Mouse (Mus musculus) MEL (cell line): Measurements from ENCODE around the gene Tex30. TPM values are rescaled to one million over a fixed set of nuclear protein-coding genes. Genes with fewer than 3 reads are reported as not detected.

Experiments used
- DNase-seq: peaks from one replicate; pipeline ENCODE4 v3.0.0; 2011; ENCODE audit warnings: low read depth, low spot score
- H3K27ac ChIP-seq: 2 replicates; pipeline ENCODE4 v1.5.1; 2012; ENCODE audit warnings: low read depth, mild to moderate bottlenecking, control low read depth, low read length, moderate library complexity; ENCODE audit not compliant: control insufficient read depth
- H3K27me3 ChIP-seq, 2 experiments: fragments of 150-350 bp in 1 of 2; sonication (generic) in 1 of 2; 2 replicates each; pipeline ENCODE4 v1.6.1; 2012; ENCODE audit warnings: low read length in 2 of 2, mild to moderate bottlenecking in 2 of 2, improper control_type of control experiment in 1 of 2, moderate library complexity in 1 of 2; ENCODE audit not compliant: insufficient read depth in 2 of 2, control insufficient read depth in 1 of 2
- H3K36me3 ChIP-seq, 2 experiments: 2 replicates each; pipeline ENCODE4 v1.6.1; 2012 to 2014; ENCODE audit warnings: low read length in 2 of 2, improper control_type of control experiment in 1 of 2, inconsistent platforms in 1 of 2, mild to moderate bottlenecking in 1 of 2; ENCODE audit not compliant: insufficient read depth in 2 of 2, control insufficient read depth in 1 of 2
- H3K4me1 ChIP-seq, 2 experiments: fragments of 150-350 bp in 1 of 2; sonication (generic) in 1 of 2; 2 replicates each; pipeline ENCODE4 v1.6.1; 2012; ENCODE audit warnings: low read length in 2 of 2, improper control_type of control experiment in 1 of 2, mild to moderate bottlenecking in 1 of 2; ENCODE audit not compliant: insufficient read depth in 2 of 2, control insufficient read depth in 1 of 2
- H3K4me3 ChIP-seq, 2 experiments: fragments of 150-350 bp in 1 of 2; sonication (generic) in 1 of 2; 2 replicates each; pipeline ENCODE4 v1.5.1; 2012; ENCODE audit warnings: low read depth in 2 of 2, low read length in 2 of 2, mild to moderate bottlenecking in 2 of 2, moderate library complexity in 2 of 2, control low read depth in 1 of 2, improper control_type of control experiment in 1 of 2; ENCODE audit not compliant: control insufficient read depth in 1 of 2, insufficient read depth in 1 of 2
- H3K79me2 ChIP-seq: 2 replicates; pipeline ENCODE4 v1.6.1; 2012; ENCODE audit warnings: mild to moderate bottlenecking, low read length, moderate library complexity; ENCODE audit not compliant: control insufficient read depth, poor library complexity, insufficient read depth
- H3K9ac ChIP-seq: 2 replicates; pipeline ENCODE4 v1.6.1; 2012; ENCODE audit warnings: low read depth, mild to moderate bottlenecking, control low read depth, low read length, moderate library complexity; ENCODE audit not compliant: control insufficient read depth, poor library complexity, severe bottlenecking
- H3K9me3 ChIP-seq: fragments of 150-350 bp; sonication (generic); replicated peaks from 2 replicates; pipeline ENCODE4 v1.6.1; 2012; ENCODE audit warnings: mild to moderate bottlenecking, low read length, improper control_type of control experiment, moderate library complexity; ENCODE audit not compliant: insufficient read depth
- BHLHE40 ChIP-seq: IDR thresholded peaks from 2 replicates; pipeline ENCODE4 v1.6.1; 2012; ENCODE audit warnings: low read depth, mild to moderate bottlenecking, inconsistent platforms, low read length, improper control_type of control experiment, borderline replicate concordance
- CHD1 ChIP-seq: IDR thresholded peaks from 2 replicates; pipeline ENCODE4 v1.6.1; 2012; ENCODE audit warnings: low read depth, mild to moderate bottlenecking, inconsistent platforms, low read length, improper control_type of control experiment
- E2F4 ChIP-seq: IDR thresholded peaks from 2 replicates; pipeline ENCODE4 v1.6.1; 2011; ENCODE audit warnings: low read depth, low read length, improper control_type of control experiment, borderline replicate concordance
- ELF1 ChIP-seq: IDR thresholded peaks from 2 replicates; pipeline ENCODE4 v1.6.1; 2014; ENCODE audit warnings: low read depth, mild to moderate bottlenecking, inconsistent platforms, low read length, improper control_type of control experiment, moderate library complexity
- EP300 ChIP-seq, 2 experiments: IDR thresholded peaks; 2 replicates each; pipeline ENCODE4 v1.6.1; 2011; ENCODE audit warnings: improper control_type of control experiment in 2 of 2, low read length in 2 of 2, low read depth in 1 of 2, mild to moderate bottlenecking in 1 of 2
- GABPA ChIP-seq: IDR thresholded peaks from 2 replicates; pipeline ENCODE4 v1.6.1; 2012; ENCODE audit warnings: low read depth, mild to moderate bottlenecking, inconsistent platforms, low read length, improper control_type of control experiment, moderate library complexity
- HCFC1 ChIP-seq: IDR thresholded peaks from 2 replicates; pipeline ENCODE4 v1.6.1; 2012; ENCODE audit warnings: low read depth, mild to moderate bottlenecking, inconsistent platforms, low read length, improper control_type of control experiment, moderate library complexity
- KAT2A ChIP-seq: conservative IDR thresholded peaks from 2 replicates; pipeline ENCODE4 v1.6.1; 2012; ENCODE audit warnings: low read depth, low read length, improper control_type of control experiment, inconsistent platforms
- MAFK ChIP-seq: IDR thresholded peaks from 2 replicates; pipeline ENCODE4 v1.6.1; 2011; ENCODE audit warnings: low read depth, mild to moderate bottlenecking, low read length, improper control_type of control experiment, borderline replicate concordance
- MAX ChIP-seq: IDR thresholded peaks from 2 replicates; pipeline ENCODE4 v1.6.1; 2011; ENCODE audit warnings: low read length, improper control_type of control experiment
- MAZ ChIP-seq: IDR thresholded peaks from 2 replicates; pipeline ENCODE4 v1.6.1; 2012; ENCODE audit warnings: low read depth, mild to moderate bottlenecking, inconsistent platforms, low read length, improper control_type of control experiment
- MEF2A ChIP-seq: IDR thresholded peaks from 2 replicates; pipeline ENCODE4 v1.6.1; 2014; ENCODE audit warnings: low read depth, mild to moderate bottlenecking, inconsistent platforms, low read length, improper control_type of control experiment; ENCODE audit not compliant: poor library complexity, insufficient replicate concordance, severe bottlenecking; ENCODE audit errors: extremely low read depth
- MXI1 ChIP-seq: IDR thresholded peaks from 2 replicates; pipeline ENCODE4 v1.6.1; 2011; ENCODE audit warnings: mild to moderate bottlenecking, low read depth, low read length, improper control_type of control experiment
- MYB ChIP-seq: IDR thresholded peaks from 2 replicates; pipeline ENCODE4 v1.6.1; 2011; ENCODE audit warnings: mild to moderate bottlenecking, low read depth, low read length, improper control_type of control experiment
- MYC ChIP-seq: IDR thresholded peaks from 2 replicates; pipeline ENCODE4 v1.6.1; 2011; ENCODE audit warnings: low read depth, mild to moderate bottlenecking, low read length, improper control_type of control experiment, moderate library complexity
- NELFE ChIP-seq: IDR thresholded peaks from 2 replicates; pipeline ENCODE4 v1.6.1; 2011; ENCODE audit warnings: low read depth, low read length, improper control_type of control experiment
- NRF1 ChIP-seq: IDR thresholded peaks from 2 replicates; pipeline ENCODE4 v1.6.1; 2014; ENCODE audit warnings: low read depth, mild to moderate bottlenecking, inconsistent platforms, low read length, improper control_type of control experiment, moderate library complexity; ENCODE audit not compliant: poor library complexity, insufficient read depth, severe bottlenecking
- POLR2A ChIP-seq, 2 experiments: IDR thresholded peaks; 2 replicates each; pipeline ENCODE4 v1.6.1; 2011 to 2012; ENCODE audit warnings: low read length in 2 of 2, mild to moderate bottlenecking in 2 of 2, control low read depth in 1 of 2, improper control_type of control experiment in 1 of 2, low read depth in 1 of 2, moderate library complexity in 1 of 2; ENCODE audit not compliant: control insufficient read depth in 1 of 2, insufficient read depth in 1 of 2, poor library complexity in 1 of 2
- POLR2AphosphoS2 ChIP-seq: IDR thresholded peaks from 2 replicates; pipeline ENCODE4 v1.6.1; 2011; ENCODE audit warnings: low read length, improper control_type of control experiment
- POLR2AphosphoS5 ChIP-seq: IDR thresholded peaks from 2 replicates; pipeline ENCODE4 v1.6.1; 2012; ENCODE audit warnings: low read depth, borderline replicate concordance, mild to moderate bottlenecking, inconsistent platforms, low read length, moderate library complexity, mixed read lengths
- RAD21 ChIP-seq: IDR thresholded peaks from 2 replicates; pipeline ENCODE4 v1.6.1; 2011; ENCODE audit warnings: mild to moderate bottlenecking, low read depth, low read length, improper control_type of control experiment
- SIN3A ChIP-seq: IDR thresholded peaks from 2 replicates; pipeline ENCODE4 v1.6.1; 2012; ENCODE audit warnings: low read length, improper control_type of control experiment, inconsistent platforms
- TAL1 ChIP-seq: IDR thresholded peaks from 2 replicates; pipeline ENCODE4 v1.6.1; 2012; ENCODE audit warnings: mild to moderate bottlenecking, inconsistent platforms, low read length, moderate library complexity, mixed read lengths
- TBP ChIP-seq: IDR thresholded peaks from 2 replicates; pipeline ENCODE4 v1.8.0; 2011; ENCODE audit warnings: low read depth, low read length, improper control_type of control experiment
- TCF12 ChIP-seq: IDR thresholded peaks from 2 replicates; pipeline ENCODE4 v1.6.1; 2014; ENCODE audit warnings: low read depth, mild to moderate bottlenecking, inconsistent platforms, low read length, improper control_type of control experiment, moderate library complexity
- USF1 ChIP-seq: IDR thresholded peaks from 2 replicates; pipeline ENCODE4 v1.6.1; 2014; ENCODE audit warnings: low read depth, mild to moderate bottlenecking, inconsistent platforms, low read length, improper control_type of control experiment, moderate library complexity
- USF2 ChIP-seq, 2 experiments: IDR thresholded peaks; 2 replicates each; pipeline ENCODE4 v1.6.1; 2011 to 2012; ENCODE audit warnings: improper control_type of control experiment in 2 of 2, low read length in 2 of 2, borderline replicate concordance in 1 of 2, inconsistent platforms in 1 of 2, low read depth in 1 of 2, mild to moderate bottlenecking in 1 of 2; ENCODE audit not compliant: insufficient read depth in 1 of 2
- ZC3H11A ChIP-seq: IDR thresholded peaks from 2 replicates; pipeline ENCODE4 v1.6.1; 2012; ENCODE audit warnings: low read depth, mild to moderate bottlenecking, inconsistent platforms, low read length, improper control_type of control experiment
- ZMIZ1 ChIP-seq: IDR thresholded peaks from 2 replicates; pipeline ENCODE4 v1.6.1; 2012; ENCODE audit warnings: low read depth, mild to moderate bottlenecking, inconsistent platforms, low read length, improper control_type of control experiment, moderate library complexity
- ZNF384 ChIP-seq: IDR thresholded peaks from 2 replicates; pipeline ENCODE4 v1.6.1; 2012; ENCODE audit warnings: low read depth, mild to moderate bottlenecking, inconsistent platforms, low read length, improper control_type of control experiment
- polyA plus RNA-seq, 2 experiments: library from polyadenylated mRNA; stranded (reverse) in 1 of 2; unstranded in 1 of 2; fragments of >175 nt in 1 of 2; fragments of >200 nt in 1 of 2; gene quantifications; 2 replicates each; pipeline versions ENCODE4 v1.2.1 to v1.2.4; 2012; ENCODE audit warnings: low replicate concordance in 2 of 2, low read depth in 1 of 2; ENCODE audit not compliant: insufficient read length in 2 of 2, insufficient read depth in 1 of 2, missing spikeins in 1 of 2
- total RNA-seq: library from RNA; depleted of rRNA; stranded (reverse); fragments of 300-350 nt; gene quantifications from 2 replicates; pipeline ENCODE4 v1.2.3, GENCODE M21; 2012; rRNA removed

Gene Tex30
- total RNA-seq: 85.4 and 88.2 TPM in 2 replicates
- polyA plus RNA-seq: 100 to 1,000 TPM in 1 of 2 experiments, not detected in 1; 115 TPM

GRCm38 (mm10) chr1:44102259-44102717, at the start of gene Tex30:
Gene Tex30, minus strand, starts transcription at chr1:44102441.
- peaks cover 13 to 26% of the 10 kb centered on the region in 2 experiments for H3K36me3 ChIP-seq
- peak; percentile 74 for TF ChIP-seq TCF12
- no peak for TF ChIP-seq TAL1
- TF ChIP-seq ELF1: peak; percentile 62; the same call in 1 of the 2 replicates
- no peak for TF ChIP-seq MEF2A
- no peak for TF ChIP-seq GABPA
- peak; percentile 80 for TF ChIP-seq MXI1
- peak; percentile 80 for TF ChIP-seq USF1
- TF ChIP-seq POLR2AphosphoS5: no peak
- no peak for TF ChIP-seq USF2 (IDR thresholded peaks at IDR 0.05; ENCODE audit: borderline replicate concordance in 1 of 2, insufficient read depth in 1 of 2, low read depth in 1 of 2, low read length in 2 of 2)
- TF ChIP-seq RAD21: no peak
- TF ChIP-seq POLR2A (IDR thresholded peaks at IDR 0.05; ENCODE audit: control insufficient read depth in 1 of 2, insufficient read depth in 1 of 2, low read depth in 1 of 2, low read length in 2 of 2, poor library complexity in 1 of 2): peak; percentile 85 to 96
- TF ChIP-seq BHLHE40: no peak
- no peak for TF ChIP-seq ZC3H11A
- TF ChIP-seq EP300 (IDR thresholded peaks at IDR 0.05; ENCODE audit: low read depth in 1 of 2, low read length in 2 of 2): no peak; a peak in 1 of 4 replicates
- peak; percentile 61; the same call in 1 of the 2 replicates for TF ChIP-seq SIN3A
- peak; percentile 96 for TF ChIP-seq NELFE
- TF ChIP-seq MYC: no peak
- peak; percentile 92 for TF ChIP-seq HCFC1
- peak; percentile 92; the same call in 1 of the 2 replicates for TF ChIP-seq E2F4
- 0 out of 2 replicates have a peak, but pooled peaks have one; percentile 34 for TF ChIP-seq MAZ
- TF ChIP-seq NRF1: peak; percentile 87
- TF ChIP-seq CHD1: no peak
- TF ChIP-seq MAFK: no peak
- no peak for TF ChIP-seq MYB
- no peak for TF ChIP-seq ZNF384
- no peak; the same call in 1 of the 2 replicates for TF ChIP-seq KAT2A
- peak; percentile 94 for TF ChIP-seq ZMIZ1
- TF ChIP-seq TBP: peak; percentile 57; the same call in 1 of the 2 replicates
- peak; percentile 88 for TF ChIP-seq POLR2AphosphoS2
- no peak; the same call in 1 of the 2 replicates for TF ChIP-seq MAX
- H3K4me1 ChIP-seq: peaks cover 2 to 4% of the 10 kb centered on the region in 2 experiments; a peak in 3 of 4 replicates
- peak within 1 kb of the TSS; percentile 63 to 82 for H3K4me3 ChIP-seq
- peak within 1 kb of the TSS; percentile 87 for H3K9ac ChIP-seq
- peaks cover 35% of the 10 kb centered on the region for H3K79me2 ChIP-seq
- no peaks in the 10 kb centered on the region for H3K9me3 ChIP-seq
- peak; percentile 96 for DNase-seq
- no peaks in the 10 kb centered on the region for H3K27me3 ChIP-seq
- H3K27ac ChIP-seq: peak within 1 kb of the TSS; percentile 81
